Mouse (Mus musculus): ENCODE measurements around the gene Ppp1r3g.

GRCm38 (mm10) chr13:35997606-35998005 lies 39.0 kb downstream of the Ppp1r3g start:
- TF ChIP-seq CHD2 (IDR thresholded peaks at IDR 0.05; ENCODE audit: low read depth, low read length) (no peak), ZNF384 (IDR thresholded peaks at IDR 0.05; ENCODE audit: low read depth, low read length) (no peak), HCFC1 (IDR thresholded peaks at IDR 0.05; ENCODE audit: borderline replicate concordance, insufficient read depth, low read length) (no peak), MAFK (IDR thresholded peaks at IDR 0.05; ENCODE audit: insufficient read depth, low read depth, low read length) (no peak), ZC3H11A (IDR thresholded peaks at IDR 0.05; ENCODE audit: borderline replicate concordance, low read depth, low read length) (no peak)
